Mouse (Mus musculus): ENCODE results near the gene Gm15294.

Gm15294 gene

DNA sequence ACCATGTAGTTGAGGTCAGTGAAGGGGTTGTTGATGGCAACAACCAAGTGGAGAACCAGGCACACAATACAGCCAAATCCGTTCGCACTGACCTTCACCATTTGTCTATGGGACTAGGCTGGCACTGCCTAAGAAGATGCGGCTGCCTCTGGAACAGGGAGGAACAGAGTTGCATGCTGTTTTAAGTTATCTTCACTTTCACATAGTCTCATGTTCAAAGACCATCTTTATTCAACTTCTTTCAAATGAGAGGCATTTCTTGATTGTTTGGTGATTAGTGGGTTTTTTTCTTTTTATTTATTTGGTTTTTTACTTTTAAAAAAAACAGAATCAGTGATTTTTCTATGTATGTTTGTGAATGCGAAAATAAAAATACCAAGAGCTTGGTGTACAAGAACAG is at the start of gene Gm15294:
TSS of gene Gm15294 (minus strand) at position 101 of the 400 bp plus-strand sequence.
- no peak for DNase-seq

DNA sequence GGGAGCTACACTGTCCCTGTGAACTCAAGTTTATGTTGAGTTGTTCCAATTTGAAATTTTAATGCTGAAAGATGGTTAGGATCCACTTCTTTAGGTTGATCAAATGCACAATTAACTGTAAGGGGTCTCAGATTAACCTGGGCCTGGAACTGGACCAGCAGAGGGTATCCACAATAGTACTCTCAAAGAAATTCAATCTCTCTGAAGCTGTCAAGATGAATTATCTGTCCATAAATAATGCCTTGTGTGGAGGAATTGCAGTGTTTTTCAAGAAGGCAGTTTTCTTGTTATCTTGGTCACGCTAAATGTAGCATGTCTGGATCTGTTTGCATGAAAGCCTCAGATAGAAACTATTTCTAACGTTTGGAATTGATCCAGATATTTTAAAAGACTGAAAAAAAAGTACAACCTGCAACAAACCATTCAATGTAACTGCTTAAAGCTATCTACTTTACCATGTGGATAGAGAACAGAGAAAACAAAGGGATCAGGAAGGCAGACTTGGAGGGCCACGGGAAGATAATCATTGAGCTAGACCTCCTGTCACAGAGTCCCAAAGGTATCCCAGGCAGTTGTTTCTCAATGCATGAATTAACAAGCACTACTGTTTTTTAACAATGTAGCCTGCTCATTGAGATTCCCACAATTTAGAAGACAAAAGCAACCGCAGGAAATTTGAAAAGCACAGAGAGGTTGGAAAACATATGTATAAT is 9.5 kb upstream of the Gm15294 start:
- no peak for DNase-seq

DNA sequence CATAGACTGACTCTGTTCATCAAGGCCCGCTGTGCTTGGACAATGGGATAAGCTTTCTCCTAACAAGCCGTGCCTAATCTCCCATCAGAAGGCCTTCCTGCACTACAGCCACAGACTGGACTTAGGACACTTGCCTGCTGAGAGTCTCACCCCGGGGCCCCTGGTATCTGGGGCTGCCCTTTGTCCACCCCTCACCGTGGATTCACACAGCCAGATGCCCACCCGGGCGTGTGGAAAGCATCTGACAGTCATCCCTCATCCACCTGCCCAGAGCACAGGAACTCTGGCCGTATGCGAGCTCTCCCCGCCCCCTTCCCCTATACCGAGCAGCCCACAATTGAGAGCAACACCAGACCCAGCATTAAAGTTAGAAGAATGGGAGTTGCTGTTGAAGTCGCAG is 1.0 kb downstream of the Gm15294 start:
- no peak for DNase-seq

DNA sequence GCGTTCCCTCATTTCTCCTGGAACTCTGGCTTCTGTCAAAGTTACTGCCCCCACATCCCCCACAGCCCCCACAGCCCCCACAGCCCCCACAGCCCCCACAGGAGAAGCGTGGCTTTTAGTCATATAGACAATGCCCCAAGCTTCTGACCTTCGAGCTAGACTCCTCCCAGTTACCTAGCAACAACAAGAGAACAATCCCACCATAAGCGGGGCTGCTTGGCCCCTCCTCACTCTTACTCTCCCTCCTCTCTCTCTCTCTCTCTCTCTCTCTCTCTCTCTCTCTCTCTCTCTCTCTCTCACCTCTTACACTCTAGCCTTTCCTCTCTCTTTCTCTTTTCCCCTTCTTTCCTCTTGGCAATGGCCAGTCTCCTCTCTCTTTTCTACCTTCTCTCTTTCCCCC is 1.4 kb downstream of the Gm15294 start:
- DNase-seq, result no peak

DNA sequence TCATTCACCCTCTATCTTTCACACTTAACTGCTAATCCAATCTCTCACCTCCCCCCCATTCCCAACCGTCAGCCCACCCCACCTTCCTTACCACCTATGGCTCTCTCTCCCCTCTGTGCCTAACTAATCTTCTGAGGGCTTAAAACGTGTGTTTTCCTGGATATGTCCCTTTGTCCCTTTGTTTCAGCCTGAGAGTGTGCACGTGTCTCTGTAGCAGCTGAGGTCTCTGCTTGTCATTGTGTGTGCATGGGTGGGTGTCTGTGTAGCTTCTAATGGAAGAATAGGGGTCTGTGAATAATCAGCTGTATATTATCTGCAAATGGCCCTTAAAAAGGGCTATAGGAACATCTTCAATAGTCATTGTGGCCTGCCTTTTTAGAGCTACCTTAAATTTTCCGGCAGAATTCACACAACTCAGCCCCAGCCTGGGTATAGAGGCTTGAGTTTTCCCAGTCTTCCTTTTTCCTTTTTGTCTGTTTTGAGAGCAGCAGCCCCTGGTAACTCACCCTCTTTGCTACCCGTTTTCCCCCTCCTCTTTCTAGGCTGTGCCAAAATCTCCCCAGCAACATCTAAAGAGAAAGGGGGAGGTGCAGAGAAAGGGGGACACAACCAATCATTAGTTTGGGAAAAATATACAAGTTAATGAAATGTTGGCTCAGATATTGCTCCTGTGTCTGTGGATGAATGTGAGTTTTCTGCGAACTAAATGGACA is 19.2 kb downstream of the Gm15294 start:
- no peak for DNase-seq

All from kidney, adult 18-20 months (tissue).